Mouse (Mus musculus) CH12.LX (cell line): Measurements from ENCODE around the gene Rrbp1. TPM values are rescaled to one million over a fixed set of nuclear protein-coding genes. Genes with fewer than 3 reads are reported as not detected.

ENCODE experiments used
- DNase-seq: peaks from one replicate; pipeline ENCODE4 v3.0.0-alpha.2; 2013; ENCODE audit errors: extremely low read depth
- H3K27ac ChIP-seq: 2 replicates; pipeline ENCODE4 v1.5.1; 2012; ENCODE audit warnings: low read depth, mild to moderate bottlenecking, control low read depth, moderate library complexity; ENCODE audit not compliant: insufficient read depth
- H3K27me3 ChIP-seq: replicated peaks from 2 replicates; pipeline ENCODE3; 2012; ENCODE audit warnings: inconsistent platforms
- H3K36me3 ChIP-seq, 2 experiments: replicated peaks in 1 of 2; 2 replicates each; pipeline versions ENCODE3 to v1.6.1; 2012; ENCODE audit warnings: inconsistent platforms in 1 of 2, low read length in 1 of 2, mild to moderate bottlenecking in 1 of 2, mixed read lengths in 1 of 2, moderate library complexity in 1 of 2; ENCODE audit not compliant: control insufficient read depth in 1 of 2, insufficient read depth in 1 of 2
- H3K4me1 ChIP-seq, 2 experiments: 2 replicates each; pipeline ENCODE4 v1.6.1; 2012; ENCODE audit warnings: inconsistent platforms in 1 of 2, moderate library complexity in 1 of 2; ENCODE audit not compliant: insufficient read depth in 2 of 2, control insufficient read depth in 1 of 2
- H3K4me2 ChIP-seq: 2 replicates; pipeline ENCODE4 v1.6.1; 2012; ENCODE audit warnings: low read depth, mild to moderate bottlenecking, control low read depth; ENCODE audit not compliant: poor library complexity, insufficient read depth, severe bottlenecking
- H3K4me3 ChIP-seq, 3 experiments: fragments of 150-350 bp in 1 of 3; sonication (generic) in 1 of 3; replicated peaks in 1 of 3; 2 replicates each; pipeline versions ENCODE3 to v1.5.1; 2011 to 2012; ENCODE audit warnings: low read depth in 2 of 3, low read length in 2 of 3, mild to moderate bottlenecking in 2 of 3, moderate library complexity in 2 of 3, control low read depth in 1 of 3, improper control_type of control experiment in 1 of 3, inconsistent platforms in 1 of 3, mixed read lengths in 1 of 3; ENCODE audit not compliant: poor library complexity in 1 of 3
- H3K79me2 ChIP-seq: replicated peaks from 2 replicates; pipeline ENCODE4 v1.6.1; 2012; ENCODE audit warnings: mild to moderate bottlenecking, moderate library complexity; ENCODE audit not compliant: control insufficient read depth, poor library complexity, insufficient read depth, severe bottlenecking; ENCODE audit errors: extremely low read depth
- H3K9ac ChIP-seq: 2 replicates; pipeline ENCODE4 v1.6.1; 2012; ENCODE audit warnings: low read depth, mild to moderate bottlenecking, control low read depth, moderate library complexity; ENCODE audit not compliant: insufficient read depth
- H3K9me3 ChIP-seq: replicated peaks from 2 replicates; pipeline ENCODE3; 2012; ENCODE audit warnings: low read length, inconsistent platforms, mixed read lengths
- CTCF ChIP-seq, 2 experiments: IDR thresholded peaks in 1 of 2; conservative IDR thresholded peaks in 1 of 2; 2 replicates each; pipeline ENCODE4 v1.5.1; 2011 to 2012; ENCODE audit warnings: low read depth in 2 of 2, low read length in 2 of 2, improper control_type of control experiment in 1 of 2, inconsistent platforms in 1 of 2, mild to moderate bottlenecking in 1 of 2, moderate library complexity in 1 of 2
- ETS1 ChIP-seq: conservative IDR thresholded peaks from 2 replicates; pipeline ENCODE4 v1.6.1; 2012; ENCODE audit warnings: low read depth, mild to moderate bottlenecking, inconsistent platforms, low read length, improper control_type of control experiment, moderate library complexity
- IRF4 ChIP-seq: IDR thresholded peaks from 2 replicates; pipeline ENCODE4 v1.6.1; 2014; ENCODE audit warnings: low read depth, mild to moderate bottlenecking, inconsistent platforms, low read length, improper control_type of control experiment
- MAZ ChIP-seq: IDR thresholded peaks from 2 replicates; pipeline ENCODE4 v1.6.1; 2012; ENCODE audit warnings: low read depth, mild to moderate bottlenecking, inconsistent platforms, low read length, improper control_type of control experiment, moderate library complexity
- MEF2A ChIP-seq: IDR thresholded peaks from 2 replicates; pipeline ENCODE4 v1.6.1; 2014; ENCODE audit warnings: low read depth, mild to moderate bottlenecking, inconsistent platforms, low read length, improper control_type of control experiment, borderline replicate concordance
- MYC ChIP-seq: IDR thresholded peaks from 2 replicates; pipeline ENCODE4 v1.6.1; 2011; ENCODE audit warnings: low read depth, mild to moderate bottlenecking, improper control_type of control experiment, low read length
- RAD21 ChIP-seq: IDR thresholded peaks from 2 replicates; pipeline ENCODE4 v1.6.1; 2011; ENCODE audit warnings: low read depth, mild to moderate bottlenecking, low read length, improper control_type of control experiment, moderate library complexity
- SIN3A ChIP-seq: IDR thresholded peaks from 2 replicates; pipeline ENCODE4 v1.6.1; 2012; ENCODE audit warnings: low read length, improper control_type of control experiment, inconsistent platforms
- TCF12 ChIP-seq: IDR thresholded peaks from 2 replicates; pipeline ENCODE4 v1.6.1; 2014; ENCODE audit warnings: low read depth, mild to moderate bottlenecking, inconsistent platforms, low read length, improper control_type of control experiment
- ZMIZ1 ChIP-seq: IDR thresholded peaks from 2 replicates; pipeline ENCODE4 v1.6.1; 2012; ENCODE audit warnings: low read depth, mild to moderate bottlenecking, inconsistent platforms, low read length, improper control_type of control experiment
- dilution Hi-C: fragments of 300-500 bp; cut with MboI; formaldehyde crosslinking; loops from 2 replicates; pipeline ENCODE4 v1.14.3; 2020; ENCODE audit warnings: low sequenced_read_pairs; ENCODE audit not compliant: extremely low pct_unique_long_range_greater_than_20kb, extremely low pct_ligation_motif_present
- in situ Hi-C: fragments of 300-500 bp; cut with MboI; formaldehyde crosslinking; loops from 3 replicates; pipeline ENCODE4 v1.14.3; 2019; ENCODE audit warnings: low sequenced_read_pairs, low pct_ligation_motif_present, low pct_unique_long_range_greater_than_20kb, mixed read lengths
- polyA plus RNA-seq: library from polyadenylated mRNA; unstranded; fragments of >175 nt; gene quantifications from 2 replicates; pipeline ENCODE4 v1.2.1, GENCODE M21; 2012; ENCODE audit warnings: low read depth; ENCODE audit not compliant: insufficient read length
- total RNA-seq, 2 experiments: library from RNA; depleted of rRNA; stranded (reverse); fragments of 300-350 nt in 1 of 2; fragments of >200 nt in 1 of 2; gene quantifications; 2 replicates each; pipeline ENCODE4 v1.2.3; 2012 to 2014

The Rrbp1 gene
- total and polyA plus RNA-seq, 3 experiments, result 42.4 to 127 (median 49.3) TPM

GRCm38 (mm10) chr2:143991964-143992672 lies 18.9 kb downstream of the Rrbp1 start:
- Histone ChIP-seq H3K27me3 (no peaks in the 10 kb centered on the region), H3K79me2 (peaks cover 20% of the 10 kb centered on the region)
- TF ChIP-seq MEF2A, result peak; percentile 34; the same call in 1 of the 2 replicates
- 0 out of 2 replicates have a peak, but pooled peaks have one; percentile 20 for TF ChIP-seq TCF12
- TF ChIP-seq MAZ, result no peak
- peak; percentile 87 for TF ChIP-seq ETS1
- TF ChIP-seq IRF4, result peak; percentile 65
- 0 out of 2 replicates have a peak, but pooled peaks have one; percentile 14 for TF ChIP-seq SIN3A
- TF ChIP-seq, all 38 proteins: peak for 5
- H3K9me3 ChIP-seq, result no peaks in the 10 kb centered on the region
- in situ Hi-C loops, result no loop called here
- H3K36me3 ChIP-seq, result peaks cover 0 to 33% of the 10 kb centered on the region in 2 experiments
- DNase-seq, result no peak
- H3K27ac ChIP-seq, result peak overlapping the region; percentile 59
- 0 out of 2 replicates have a peak overlapping the region, but pooled peaks have one; percentile 30 for H3K9ac ChIP-seq
- peak overlapping the region; percentile 34 for H3K4me2 ChIP-seq
- peaks cover 18 to 61% of the 10 kb centered on the region in 2 experiments for H3K4me1 ChIP-seq
- dilution Hi-C loops, result no loop called here
- peak overlapping the region in 1 of 3 experiments; percentile 41 for H3K4me3 ChIP-seq

- Histone ChIP-seq H3K79me2 (peaks cover 19% of the 10 kb centered on the region), H3K27ac (no peak overlapping the region), H3K27me3 (no peaks in the 10 kb centered on the region), H3K4me2 (no peak overlapping the region), H3K4me3 (no peak overlapping the region), H3K4me1 (peaks cover 18 to 53% of the 10 kb centered on the region in 2 experiments), H3K9ac (no peak overlapping the region), H3K9me3 (no peaks in the 10 kb centered on the region), H3K36me3 (peaks cover 2 to 41% of the 10 kb centered on the region in 2 experiments)
- no peak for DNase-seq
- dilution Hi-C loops, result no loop called here
- TF ChIP-seq CTCF (conservative IDR thresholded peaks at IDR 0.05 in 1 of 2, IDR thresholded peaks at IDR 0.05 in 1 of 2; ENCODE audit: low read depth in 2 of 2, low read length in 2 of 2) (no peak), MYC (no peak), RAD21 (no peak), ZMIZ1 (no peak)
- in situ Hi-C loops, result no loop called here
Observed at GRCm38 (mm10) chr2:143990997-143991396, 20.1 kb downstream of the Rrbp1 start.

- dilution Hi-C loops, result no loop called here
- no peak overlapping the region for H3K27ac ChIP-seq
- peaks cover 19 to 52% of the 10 kb centered on the region in 2 experiments for H3K4me1 ChIP-seq
- TF ChIP-seq MEF2A (no peak), ETS1 (no peak)
- peaks cover 14% of the 10 kb centered on the region for H3K79me2 ChIP-seq
- peaks cover 5 to 66% of the 10 kb centered on the region in 2 experiments for H3K36me3 ChIP-seq
- H3K9ac ChIP-seq, result no peak overlapping the region
- H3K4me2 ChIP-seq, result no peak overlapping the region
- DNase-seq, result no peak
- H3K9me3 ChIP-seq, result no peaks in the 10 kb centered on the region
- no peaks in the 10 kb centered on the region for H3K27me3 ChIP-seq
- H3K4me3 ChIP-seq, result no peak overlapping the region
- in situ Hi-C loops, result loop anchor here (10.0 kb wide), 1 partner anchor 153 kb away; no protein-coding TSS in a partner anchor
Observed at GRCm38 (mm10) chr2:143988016-143988415, 23.0 kb downstream of the Rrbp1 start.
